Mouse (Mus musculus): ENCODE measurements around the gene Snapc3.

DNA sequence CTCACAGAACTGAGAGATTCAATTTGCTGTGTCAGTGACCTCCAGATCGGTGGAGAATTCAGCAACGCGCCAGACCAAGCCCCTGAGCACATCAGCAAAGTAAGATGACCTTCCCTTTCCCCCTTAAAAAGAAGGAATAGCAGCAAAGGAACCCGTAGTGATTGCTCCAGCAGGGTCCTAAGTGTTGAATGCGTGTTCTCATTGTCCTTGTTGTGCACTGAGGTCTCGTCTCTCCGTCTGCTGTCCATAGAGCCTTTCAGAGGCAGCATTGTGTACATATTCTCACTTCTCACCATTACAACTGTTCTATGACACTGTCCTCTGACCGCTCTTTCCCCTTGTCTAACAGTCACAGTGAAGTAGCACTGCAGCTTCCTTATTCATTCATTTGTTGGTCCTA lies 18.9 kb downstream of the Snapc3 start:
- TF ChIP-seq ZMIZ1 (IDR thresholded peaks at IDR 0.05; ENCODE audit: low read depth, low read length) (no peak), POLR2AphosphoS2 (IDR thresholded peaks at IDR 0.05; ENCODE audit: low read depth, low read length) (no peak), TBP (conservative IDR thresholded peaks at IDR 0.05; ENCODE audit: low read depth, low read length) (no peak), EP300 (IDR thresholded peaks at IDR 0.05; ENCODE audit: low read length) (no peak), RCOR1 (conservative IDR thresholded peaks at IDR 0.05; ENCODE audit: low read depth, low read length) (no peak)

All from CH12.LX (cell line).